Mouse (Mus musculus): ENCODE measurements around the gene Olfr292. TPM values are rescaled to one million over a fixed set of nuclear protein-coding genes. Genes with fewer than 3 reads are reported as not detected.

Olfr292 gene
- not detected in 2 replicates for total RNA-seq (2015)
- total RNA-seq (2017) = not detected in 2 replicates

- ATAC-seq (replicated peaks; ENCODE audit: poor library complexity) = no peak
Observed at GRCm38 (mm10) chr7:86688030-86688429, at the start of gene Olfr292. Gene Olfr292, plus strand, starts transcription at chr7:86688330.

DNA sequence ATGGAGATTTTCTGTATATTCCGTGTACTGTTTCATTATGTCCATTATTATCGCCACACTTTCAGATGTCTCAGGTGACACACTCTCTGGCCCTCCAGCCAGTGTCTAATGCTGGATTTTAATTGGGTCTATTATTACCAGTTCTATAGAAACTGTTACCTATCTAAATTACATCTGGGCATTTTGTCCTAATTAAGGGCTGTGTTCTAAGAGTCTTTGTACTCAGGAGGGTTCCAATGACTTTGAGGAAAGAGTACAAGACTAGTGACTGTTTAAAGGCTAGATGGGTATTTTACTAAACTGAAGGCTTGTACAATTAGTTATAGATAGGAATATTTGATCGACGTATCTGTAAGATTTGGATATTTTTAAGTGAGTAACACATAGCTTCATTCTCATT is 39.4 kb upstream of the Olfr292 start, which contains the start of gene Olfr293:
Olfr293 (plus strand) TSS at position 301 of the 400 bp plus-strand sequence.
- no peak for ATAC-seq (replicated peaks; ENCODE audit: poor library complexity)

- ATAC-seq (replicated peaks; ENCODE audit: poor library complexity) = no peak
Observed at GRCm38 (mm10) chr7:86725013-86725412, 36.9 kb downstream of the Olfr292 start.

Other genes with a start within 250 kb of the Olfr292 start
- gene Olfr299, start 228.4 kb upstream of the Olfr292 start, total RNA-seq (2015) = not detected in 2 replicates
- not detected in 2 replicates for gene Olfr299, start 228.4 kb upstream of the Olfr292 start, total RNA-seq (2017)
- gene Olfr298, start 195.8 kb upstream of the Olfr292 start, total RNA-seq (2015) = not detected in 2 replicates
- not detected in 2 replicates for gene Olfr298, start 195.8 kb upstream of the Olfr292 start, total RNA-seq (2017)
- not detected in 2 replicates for gene Olfr297, start 168.4 kb upstream of the Olfr292 start, total RNA-seq (2015)
- not detected in 2 replicates for gene Olfr297, start 168.4 kb upstream of the Olfr292 start, total RNA-seq (2017)
- gene Olfr295, start 104.5 kb upstream of the Olfr292 start, total RNA-seq (2015) = not detected in 2 replicates
- not detected in 2 replicates for gene Olfr295, start 104.5 kb upstream of the Olfr292 start, total RNA-seq (2017)
- gene Olfr294, start 71.7 kb upstream of the Olfr292 start, total RNA-seq (2015) = not detected in 2 replicates
- gene Olfr294, start 71.7 kb upstream of the Olfr292 start, total RNA-seq (2017) = not detected in 2 replicates
- not detected in 2 replicates for gene Olfr293, start 39.3 kb upstream of the Olfr292 start, total RNA-seq (2015)
- gene Olfr293, start 39.3 kb upstream of the Olfr292 start, total RNA-seq (2017) = not detected in 2 replicates
- not detected in 2 replicates for gene Folh1, start 87.6 kb downstream of the Olfr292 start, total RNA-seq (2015)
- gene Folh1, start 87.6 kb downstream of the Olfr292 start, total RNA-seq (2017) = not detected in 2 replicates
- gene Vmn2r77, start 106.7 kb downstream of the Olfr292 start, total RNA-seq (2015) = not detected in 2 replicates
- not detected in 2 replicates for gene Vmn2r77, start 106.7 kb downstream of the Olfr292 start, total RNA-seq (2017)
- not detected in 2 replicates for gene Vmn2r78, start 226.8 kb downstream of the Olfr292 start, total RNA-seq (2015)
- gene Vmn2r78, start 226.8 kb downstream of the Olfr292 start, total RNA-seq (2017) = not detected in 2 replicates

Data from megakaryocyte progenitor cell, adult 5-6 weeks (primary cell).